Mouse (Mus musculus) cerebellum, postnatal 36 days (tissue): ENCODE results near the gene Psmb3.
A peak's percentile ranks its signal among the peaks of the same experiment; 100 is the strongest.
"Not testable (repeated sequence)": the region's sequence is repeated elsewhere in the genome, so short reads cannot be mapped to it uniquely, and the experiment has no call there.

Experiments used
- DNase-seq, 2 experiments: peaks; one replicate each; pipeline ENCODE4 v3.0.0; 2021 to 2022; ENCODE audit warnings: mixed read lengths in 2 of 2

Gene Psmb3

GRCm38 (mm10) chr11:97695712-97696401, 7.3 kb upstream of the Psmb3 start:
- DNase-seq = no peak

GRCm38 (mm10) chr11:97696669-97697068, 6.5 kb upstream of the Psmb3 start:
- DNase-seq = no peak

- DNase-seq = no peak
Measured at GRCm38 (mm10) chr11:97697199-97697890, 5.9 kb upstream of the Psmb3 start.

- no peak for DNase-seq
Measured at GRCm38 (mm10) chr11:97697891-97698529, 5.2 kb upstream of the Psmb3 start.

GRCm38 (mm10) chr11:97698741-97699611, 4.2 kb upstream of the Psmb3 start:
- peak; percentile 59 to 74 for DNase-seq

- peak; percentile 83 to 84 for DNase-seq
Measured at GRCm38 (mm10) chr11:97699626-97700002, 3.6 kb upstream of the Psmb3 start.

- DNase-seq = peak; percentile 84 to 85
Measured at GRCm38 (mm10) chr11:97700003-97700745, 3.0 kb upstream of the Psmb3 start, which contains the start of gene Pcgf2. TSS of gene Pcgf2 (minus strand) at chr11:97700497.

GRCm38 (mm10) chr11:97700746-97701580, 2.2 kb upstream of the Psmb3 start:
- DNase-seq = no peak

- DNase-seq = peak in 1 of 2 experiments; percentile 31
Measured at GRCm38 (mm10) chr11:97701581-97702392, 1.4 kb upstream of the Psmb3 start.

GRCm38 (mm10) chr11:97702393-97702745, 830 bp upstream of the Psmb3 start:
- peak; percentile 87 to 92 for DNase-seq

GRCm38 (mm10) chr11:97710067-97710466, 6.9 kb downstream of the Psmb3 start:
- not testable (repeated sequence) for DNase-seq

GRCm38 (mm10) chr11:97711200-97711900, 8.2 kb downstream of the Psmb3 start:
- no peak for DNase-seq

- DNase-seq = no peak
Measured at GRCm38 (mm10) chr11:97712286-97712685, 9.1 kb downstream of the Psmb3 start.

- DNase-seq = peak; percentile 53
Measured at GRCm38 (mm10) chr11:97713896-97714295, 10.7 kb downstream of the Psmb3 start.

GRCm38 (mm10) chr11:97714356-97714755, 11.2 kb downstream of the Psmb3 start:
- no peak for DNase-seq

GRCm38 (mm10) chr11:97714784-97715760, 11.9 kb downstream of the Psmb3 start:
- DNase-seq = no peak

GRCm38 (mm10) chr11:97716021-97716420, 12.8 kb downstream of the Psmb3 start:
- DNase-seq = no peak
